Mouse (Mus musculus) naive thymus-derived CD4-positive, alpha-beta T cell, adult 2 months (primary cell): Measurements from ENCODE around the gene 9030624G23Rik.
"Not testable (repeated sequence)": the region's sequence is repeated elsewhere in the genome, so short reads cannot be mapped to it uniquely, and the experiment has no call there.

Experiments
- DNase-seq: peaks from one replicate; pipeline ENCODE4 v3.0.0-alpha.2; 2011; ENCODE audit warnings: low read depth

Gene 9030624G23Rik

DNA sequence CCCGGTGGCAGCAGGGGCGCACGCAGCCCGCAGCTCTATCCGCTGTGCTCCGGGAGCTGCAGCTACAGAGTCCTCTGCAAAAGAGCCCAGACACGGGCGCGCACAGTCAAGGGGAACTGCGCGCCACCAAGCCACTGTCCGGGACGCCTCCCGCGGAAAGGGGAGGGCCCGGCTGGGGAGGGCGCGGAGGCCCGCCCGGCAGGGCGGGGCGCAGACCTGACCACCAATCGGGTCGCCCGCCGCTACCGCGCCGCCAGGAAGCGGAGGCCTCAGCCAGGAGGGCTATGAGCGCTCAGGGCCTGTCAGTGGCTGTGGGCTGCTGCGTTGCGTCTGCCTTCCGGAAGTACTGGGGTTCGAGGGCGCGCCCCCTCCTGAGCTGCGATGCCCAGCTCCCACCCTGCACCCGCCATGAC lies at the start of gene 9030624G23Rik:
9030624G23Rik (minus strand) TSS at position 139 of the 413 bp plus-strand sequence.
- peak; percentile 0 for DNase-seq

DNA sequence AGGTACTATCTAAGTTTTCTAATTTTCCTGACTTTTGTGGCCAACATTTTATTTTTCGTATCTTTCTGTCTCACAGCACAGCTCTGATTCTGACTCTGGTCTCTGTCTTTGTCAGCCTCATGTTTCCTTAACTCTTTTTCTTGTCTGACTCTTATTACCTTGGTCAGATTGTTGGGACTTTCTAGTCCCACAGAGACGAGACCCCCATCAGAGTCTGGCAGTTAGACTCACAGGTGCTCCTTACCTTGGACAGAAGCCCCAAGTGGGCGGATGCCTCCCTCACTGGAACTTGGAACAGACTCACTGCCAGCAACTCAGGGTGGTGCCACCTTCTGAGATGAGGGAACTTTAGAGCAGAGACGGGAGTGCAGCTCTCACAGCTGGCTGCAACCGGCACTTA lies 13.9 kb downstream of the 9030624G23Rik start:
- DNase-seq, result not testable (repeated sequence)
